Mouse (Mus musculus): ENCODE data around the gene Rpl9-ps6. TPM values are rescaled to one million over a fixed set of nuclear protein-coding genes. Genes with fewer than 3 reads are reported as not detected.
A peak's percentile ranks its signal among the peaks of the same experiment; 100 is the strongest.

The Rpl9-ps6 gene
- polyA plus RNA-seq, 1 experiment: 33.5 TPM

DNA sequence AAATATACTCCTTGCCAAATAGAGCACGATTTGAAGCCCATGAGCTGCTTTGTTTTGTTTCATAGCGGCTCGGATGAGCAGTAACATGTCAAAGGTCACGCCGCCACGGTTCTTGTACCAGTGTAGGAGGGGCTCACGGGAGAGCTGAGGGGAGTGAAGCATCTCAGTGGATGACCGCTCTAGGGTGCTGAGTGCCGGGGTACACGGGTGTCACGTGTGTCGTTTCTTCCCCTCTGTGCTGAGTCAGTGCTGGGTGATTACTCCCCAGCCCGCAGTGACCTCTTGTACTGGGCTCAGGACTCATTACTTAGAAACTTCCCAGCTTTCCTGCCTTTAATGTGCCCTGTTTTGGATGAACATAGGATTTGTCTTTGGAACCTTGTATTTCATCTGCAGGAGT lies 28.2 kb upstream of the Rpl9-ps6 start:
- DNase-seq (ENCODE audit: low read depth): no peak
- TF ChIP-seq CTCF (IDR thresholded peaks at IDR 0.05; ENCODE audit: borderline replicate concordance, extremely low read depth, insufficient read depth, insufficient read length): no peak
- no peak for TF ChIP-seq POLR2A (IDR thresholded peaks at IDR 0.05; ENCODE audit: borderline replicate concordance, extremely low read depth, insufficient read depth, insufficient read length, poor library complexity, severe bottlenecking)

DNA sequence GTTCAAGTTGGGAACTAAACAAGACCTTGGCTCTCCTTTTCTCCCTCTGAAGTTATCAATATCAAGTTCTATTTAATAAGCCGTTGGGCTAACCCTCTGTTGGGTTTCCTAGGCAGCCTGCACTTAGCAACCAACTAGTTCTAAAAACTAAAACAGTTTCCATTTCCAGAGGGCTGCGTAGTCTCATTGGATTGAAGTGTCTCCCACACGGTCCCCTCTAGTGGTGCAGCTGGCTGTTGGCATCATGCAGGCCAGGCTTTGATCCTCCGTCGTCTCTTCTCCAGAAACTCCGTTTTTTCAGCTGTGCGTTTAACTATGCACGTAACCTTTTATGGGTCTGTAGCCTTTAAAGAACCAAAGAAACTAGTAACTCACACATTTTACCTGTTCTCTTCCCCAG lies 27.1 kb upstream of the Rpl9-ps6 start:
- TF ChIP-seq POLR2A (IDR thresholded peaks at IDR 0.05; ENCODE audit: borderline replicate concordance, extremely low read depth, insufficient read depth, insufficient read length, poor library complexity, severe bottlenecking) (no peak), CTCF (IDR thresholded peaks at IDR 0.05; ENCODE audit: borderline replicate concordance, extremely low read depth, insufficient read depth, insufficient read length) (no peak)
- no peak for DNase-seq (ENCODE audit: low read depth)

- DNase-seq (ENCODE audit: low read depth): no peak
- TF ChIP-seq POLR2A (IDR thresholded peaks at IDR 0.05; ENCODE audit: borderline replicate concordance, extremely low read depth, insufficient read depth, insufficient read length, poor library complexity, severe bottlenecking) (no peak), CTCF (IDR thresholded peaks at IDR 0.05; ENCODE audit: borderline replicate concordance, extremely low read depth, insufficient read depth, insufficient read length) (no peak)
Measured at GRCm38 (mm10) chr19:32492981-32493380, 26.6 kb upstream of the Rpl9-ps6 start.

DNA sequence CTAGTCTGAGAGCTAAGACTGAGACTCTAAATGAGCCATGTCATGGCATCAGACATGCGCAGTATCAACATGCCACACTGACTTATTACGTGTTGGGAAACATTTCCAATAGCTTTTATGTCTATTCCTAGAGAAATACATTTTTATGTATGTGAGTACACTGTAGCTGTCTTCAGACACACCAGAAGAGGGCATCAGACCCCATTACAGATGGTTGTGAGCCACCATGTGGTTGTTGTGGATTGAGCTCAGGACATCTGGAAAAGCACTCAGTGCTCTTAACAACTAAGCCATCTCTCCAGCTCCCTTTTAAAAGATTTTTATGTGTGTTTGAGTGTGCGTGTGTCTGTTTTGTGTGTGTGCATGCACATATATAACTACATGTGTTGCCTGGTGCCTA lies 26.0 kb upstream of the Rpl9-ps6 start:
- TF ChIP-seq POLR2A (IDR thresholded peaks at IDR 0.05; ENCODE audit: borderline replicate concordance, extremely low read depth, insufficient read depth, insufficient read length, poor library complexity, severe bottlenecking) (no peak), CTCF (IDR thresholded peaks at IDR 0.05; ENCODE audit: borderline replicate concordance, extremely low read depth, insufficient read depth, insufficient read length) (no peak)

DNA sequence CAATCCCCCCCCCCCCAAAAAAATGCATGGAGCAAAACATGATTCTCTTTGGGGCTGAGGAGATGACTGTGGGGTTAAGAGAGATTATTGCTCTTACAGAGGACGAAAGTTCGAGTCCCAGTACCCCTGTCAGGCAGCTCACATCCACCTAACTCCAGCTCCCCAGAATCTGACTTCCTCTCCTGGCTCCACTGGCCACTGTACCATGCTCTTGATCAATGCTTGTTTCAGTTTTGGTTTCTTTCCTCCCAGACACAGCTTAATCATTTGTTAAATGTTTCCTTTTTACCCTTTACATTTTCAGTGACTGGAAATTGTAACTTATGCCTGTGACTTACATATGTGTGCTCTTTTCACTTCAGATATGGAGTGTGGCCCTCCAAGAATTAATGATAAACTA lies 24.6 kb upstream of the Rpl9-ps6 start:
- TF ChIP-seq CTCF (IDR thresholded peaks at IDR 0.05; ENCODE audit: borderline replicate concordance, extremely low read depth, insufficient read depth, insufficient read length): no peak
- no peak for TF ChIP-seq POLR2A (IDR thresholded peaks at IDR 0.05; ENCODE audit: borderline replicate concordance, extremely low read depth, insufficient read depth, insufficient read length, poor library complexity, severe bottlenecking)
- DNase-seq (ENCODE audit: low read depth): no peak

More for the DNA sequence above, 26.0 kb upstream of the Rpl9-ps6 start:
- DNase-seq (ENCODE audit: low read depth): no peak

DNA sequence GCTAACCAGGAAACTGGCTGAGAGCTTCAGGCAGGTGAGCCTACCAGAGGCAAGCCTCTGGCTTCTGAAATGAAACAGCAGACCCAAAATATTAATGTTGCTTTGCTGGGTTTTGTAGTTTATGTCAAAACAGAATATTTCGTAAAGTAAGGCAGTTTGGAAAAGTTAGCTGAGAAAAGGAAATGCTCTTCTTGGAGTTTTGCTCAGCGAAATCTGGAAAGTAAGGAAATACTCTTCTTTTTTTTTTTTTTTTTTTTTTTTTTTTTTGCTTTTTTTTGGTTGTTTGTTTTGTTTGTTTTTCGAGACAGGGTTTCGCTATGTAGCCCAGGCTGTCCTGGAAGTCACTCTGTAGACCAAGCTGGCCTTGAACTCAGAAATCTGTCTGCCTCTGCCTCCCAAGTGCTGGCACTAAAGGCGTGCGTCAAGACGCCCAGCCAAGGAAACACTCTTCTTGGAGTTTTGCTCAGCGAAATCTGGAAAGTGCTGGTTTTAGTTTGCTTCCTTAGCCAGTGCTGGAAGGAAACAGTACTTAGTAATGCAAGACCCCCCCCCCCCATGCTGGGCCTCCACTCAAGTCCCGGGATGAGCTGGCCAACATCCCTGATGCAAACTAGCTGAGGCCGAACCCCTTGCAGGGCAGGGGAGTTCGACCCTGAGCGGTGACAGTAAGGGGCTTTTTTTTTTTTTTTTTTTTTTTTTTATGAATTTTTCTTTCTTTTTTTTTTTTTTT lies 23.0 kb upstream of the Rpl9-ps6 start:
- DNase-seq (ENCODE audit: low read depth): no peak
- no peak for TF ChIP-seq POLR2A (IDR thresholded peaks at IDR 0.05; ENCODE audit: borderline replicate concordance, extremely low read depth, insufficient read depth, insufficient read length, poor library complexity, severe bottlenecking)
- TF ChIP-seq CTCF (IDR thresholded peaks at IDR 0.05; ENCODE audit: borderline replicate concordance, extremely low read depth, insufficient read depth, insufficient read length): no peak

DNA sequence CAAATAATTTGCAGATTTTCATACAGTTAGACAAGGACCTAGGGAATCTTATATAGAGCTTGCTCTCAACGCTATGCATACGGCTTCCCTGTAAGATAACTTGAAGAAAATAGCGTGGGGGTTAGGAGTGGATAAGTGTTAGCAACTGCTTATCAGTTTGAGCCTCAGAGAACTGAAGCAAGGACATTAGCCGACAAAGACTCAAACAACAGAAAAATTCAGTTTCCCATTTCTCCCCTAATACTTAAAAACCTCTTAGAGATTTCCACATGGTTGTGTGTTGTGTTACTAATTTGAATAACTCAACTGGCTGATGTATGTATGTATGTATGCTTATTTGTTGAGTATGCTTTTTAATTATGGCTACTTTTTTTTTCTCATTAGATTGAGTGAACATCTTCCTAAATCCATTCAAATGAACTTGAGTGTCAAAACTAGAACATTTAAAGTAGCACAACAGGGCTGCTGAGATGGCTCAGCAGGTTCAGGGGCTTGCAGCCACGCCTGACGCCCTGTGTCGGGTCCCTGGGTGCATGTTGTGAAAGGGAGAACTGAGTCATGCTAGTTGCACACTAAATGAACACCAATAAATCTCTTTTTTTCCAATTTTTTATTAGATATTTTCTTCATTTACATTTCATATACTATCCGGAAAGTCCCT lies 21.3 kb upstream of the Rpl9-ps6 start:
- TF ChIP-seq CTCF (IDR thresholded peaks at IDR 0.05; ENCODE audit: borderline replicate concordance, extremely low read depth, insufficient read depth, insufficient read length) (no peak), POLR2A (IDR thresholded peaks at IDR 0.05; ENCODE audit: borderline replicate concordance, extremely low read depth, insufficient read depth, insufficient read length, poor library complexity, severe bottlenecking) (no peak)
- DNase-seq (ENCODE audit: low read depth): no peak

- TF ChIP-seq CTCF (IDR thresholded peaks at IDR 0.05; ENCODE audit: borderline replicate concordance, extremely low read depth, insufficient read depth, insufficient read length): peak; percentile 28; the same call in 1 of the 2 replicates
- peak; percentile 69 for DNase-seq (ENCODE audit: low read depth)
Measured at GRCm38 (mm10) chr19:32486106-32486724, 19.8 kb upstream of the Rpl9-ps6 start.

DNA sequence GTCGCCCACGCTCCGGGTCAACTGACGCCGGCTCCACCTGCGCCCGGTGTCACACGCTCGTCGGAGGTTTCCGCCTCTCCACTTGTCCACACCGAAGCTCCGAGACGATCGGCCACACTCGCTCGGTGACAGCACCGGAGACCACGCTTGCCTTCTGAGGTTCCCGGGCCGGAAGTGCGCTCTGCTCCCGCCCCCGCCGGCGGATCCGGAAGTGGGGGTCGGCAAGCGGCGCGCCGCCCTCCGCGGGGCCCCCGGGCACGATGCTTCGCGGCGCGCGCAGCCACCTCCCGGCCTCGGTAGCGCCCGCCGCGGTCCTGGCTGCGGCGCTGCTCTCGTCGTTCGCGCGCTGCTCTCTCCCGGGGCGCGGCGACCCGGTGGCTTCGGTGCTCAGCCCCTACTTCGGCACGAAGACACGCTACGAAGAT lies 19.3 kb upstream of the Rpl9-ps6 start, which contains the start of gene Minpp1:
Gene Minpp1, plus strand, starts transcription at position 89 of the 425 bp plus-strand sequence.
- TF ChIP-seq POLR2A (IDR thresholded peaks at IDR 0.05; ENCODE audit: borderline replicate concordance, extremely low read depth, insufficient read depth, insufficient read length, poor library complexity, severe bottlenecking) (peak; percentile 89), CTCF (IDR thresholded peaks at IDR 0.05; ENCODE audit: borderline replicate concordance, extremely low read depth, insufficient read depth, insufficient read length) (no peak)
- peak; percentile 93 for DNase-seq (ENCODE audit: low read depth)

DNA sequence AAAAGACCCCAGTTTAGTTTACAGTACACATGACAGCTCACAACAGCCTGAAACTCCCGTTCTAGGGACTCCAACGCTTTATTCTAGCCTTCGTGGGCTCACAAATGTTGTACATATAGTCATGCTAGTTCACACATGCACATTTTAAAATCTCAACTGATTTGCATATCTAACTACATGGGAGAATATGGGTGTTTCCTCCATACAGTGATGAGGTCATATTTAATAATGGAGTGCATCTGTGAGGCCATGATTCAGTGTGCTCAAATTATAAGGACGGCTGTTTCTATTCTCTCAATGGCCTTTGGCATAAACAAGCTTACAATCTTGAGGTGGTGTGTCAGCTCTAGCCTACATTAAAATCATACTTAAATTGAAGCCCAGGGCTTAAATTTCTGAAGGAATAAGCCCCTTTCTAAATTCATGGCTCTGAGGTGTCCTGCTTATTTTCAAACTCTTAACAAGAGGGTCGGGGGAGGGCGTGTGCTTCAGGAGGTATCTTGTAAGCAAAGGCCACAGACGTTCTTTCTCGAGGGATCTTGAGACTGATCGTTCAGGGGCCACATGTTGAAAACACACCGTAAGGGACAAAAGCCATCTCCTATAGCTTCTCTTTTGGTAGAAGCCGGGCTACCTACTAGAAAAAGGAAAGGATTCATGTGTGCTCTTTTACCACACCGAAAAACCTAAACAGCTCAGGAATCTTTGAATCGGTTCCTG lies 18.7 kb upstream of the Rpl9-ps6 start:
- DNase-seq (ENCODE audit: low read depth): no peak

DNA sequence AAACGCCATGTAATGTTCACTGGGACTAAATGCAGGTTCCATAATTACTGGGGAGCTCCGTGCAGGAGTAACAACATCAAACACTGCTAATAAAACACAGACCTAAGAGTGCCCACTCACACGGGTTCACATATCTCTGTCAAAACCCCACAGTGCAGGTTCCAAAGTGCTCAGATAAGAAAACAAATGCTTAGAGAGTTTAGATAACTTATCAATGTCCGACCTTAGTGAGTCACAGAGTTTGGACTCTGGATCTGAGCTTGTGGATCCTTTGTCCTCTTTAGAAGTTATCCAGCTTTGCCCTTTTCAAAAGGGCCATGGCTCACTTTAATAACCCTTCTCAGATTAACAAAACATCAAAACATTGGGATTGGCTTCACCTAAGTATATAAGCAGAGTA lies 15.1 kb upstream of the Rpl9-ps6 start:
- TF ChIP-seq CTCF (IDR thresholded peaks at IDR 0.05; ENCODE audit: borderline replicate concordance, extremely low read depth, insufficient read depth, insufficient read length) (no peak), POLR2A (IDR thresholded peaks at IDR 0.05; ENCODE audit: borderline replicate concordance, extremely low read depth, insufficient read depth, insufficient read length, poor library complexity, severe bottlenecking) (no peak)
- no peak for DNase-seq (ENCODE audit: low read depth)

More for the DNA sequence above, 18.7 kb upstream of the Rpl9-ps6 start:
- TF ChIP-seq CTCF (IDR thresholded peaks at IDR 0.05; ENCODE audit: borderline replicate concordance, extremely low read depth, insufficient read depth, insufficient read length) (no peak), POLR2A (IDR thresholded peaks at IDR 0.05; ENCODE audit: borderline replicate concordance, extremely low read depth, insufficient read depth, insufficient read length, poor library complexity, severe bottlenecking) (no peak)

All from brain, embryonic 14.5 days (tissue).